ENCODE assay signal across 9 mouse cellular contexts in genomic region chrX:73895719-73896118, GRCm38 (mm10). TPM values are rescaled to one million over a fixed set of nuclear protein-coding genes. Genes with fewer than 3 reads are reported as not detected.
DNase-seq lines count a peak whose midpoint lies in the region; ATAC-seq lines count a peak whose summit lies in the region.
"Had no signal": no experiment of that assay in that cellular context is flagged by ENCODE, and none has a peak within 500 bp of the region (broad histone marks: within the 10 kb centered on the region; RNA-seq: fewer than 3 reads in every experiment).

TSS of gene L1cam (minus strand) at chrX:73896105.

- no peaks in the 10 kb centered on the region for H3K27me3 ChIP-seq in midbrain, embryonic 11.5 days (ENCODE audit: control insufficient read depth, insufficient read depth, low read length)

- H3K4me1 ChIP-seq in midbrain, embryonic 11.5 days (ENCODE audit: control insufficient read depth, insufficient read depth, low read length), result no peaks in the 10 kb centered on the region

- DNase-seq in gastrocnemius, adult 18-20 months (ENCODE audit: low spot score), result peak; percentile 28
- no peak for DNase-seq in gastrocnemius, postnatal 25 days
- peak; percentile 67 for DNase-seq in NIH3T3 (ENCODE audit: low read depth)
- peak; percentile 70 to 83 for DNase-seq in cerebellum, postnatal 25 days
- peak; percentile 29 for DNase-seq in layer of hippocampus, adult 9-11 months
- peak; percentile 89 for DNase-seq in midbrain, embryonic 11.5 days (ENCODE audit: low spot score, missing footprints)
- DNase-seq in spleen, postnatal 10 days (ENCODE audit: low spot score in 2 of 2), result peak; percentile 36 to 74

- WGBS in midbrain, embryonic 11.5 days, result 23% methylated on average over 2 of the region's 2 CpGs

- H3K4me3 ChIP-seq in midbrain, embryonic 11.5 days (ENCODE audit: low read depth, low read length), result no peak within 1 kb of the TSS

- H3K27ac ChIP-seq in midbrain, embryonic 11.5 days (ENCODE audit: low read depth, low read length), result no peak within 1 kb of the TSS

- no peaks in the 10 kb centered on the region for H3K36me3 ChIP-seq in midbrain, embryonic 11.5 days (ENCODE audit: control insufficient read depth, insufficient read depth, low read length)
- H3K36me3 ChIP-seq: G1E had no signal

- no peak within 1 kb of the TSS for H3K9ac ChIP-seq in midbrain, embryonic 11.5 days (ENCODE audit: low read length)

- no peaks in the 10 kb centered on the region for H3K9me3 ChIP-seq in midbrain, embryonic 11.5 days (ENCODE audit: control insufficient read depth, low read length)
- H3K9me3 ChIP-seq: G1E had no signal

- no peak within 1 kb of the TSS for H3K4me2 ChIP-seq in midbrain, embryonic 11.5 days

- peak; percentile 30; the same call in 1 of the 2 replicates for ATAC-seq in granulocyte monocyte progenitor cell, adult 5-6 weeks (replicated peaks; ENCODE audit: poor library complexity, severe bottlenecking)
- no peak for ATAC-seq in midbrain, embryonic 11.5 days (ENCODE audit: low FRiP score)

RNA-seq across cellular contexts. Expression of gene L1cam, which starts in this region (rescaled TPM):
- total RNA-seq in gastrocnemius, adult 18-20 months (2021), result 1 to 10 TPM; 1.5 to 2.7 TPM
- 1 to 10 TPM; 1.2 to 2.3 TPM for total RNA-seq in gastrocnemius, postnatal 25 days (2021)
- 0.11 and 0.13 TPM in 2 replicates for total RNA-seq in granulocyte monocyte progenitor cell, adult 5-6 weeks (2014; fragmentation: Nextera tagmentation)
- total RNA-seq in granulocyte monocyte progenitor cell, adult 5-6 weeks (2017), result 0.26 and 1.6 TPM in 2 replicates
- 18.3 and 21.3 TPM in 2 replicates for polyA plus RNA-seq in midbrain, embryonic 11.5 days (2014; fragmentation: Nextera tagmentation; extraction: Ambion mirVana)
